Mouse (Mus musculus): ENCODE data around the gene Dnm3.
A peak's percentile ranks its signal among the peaks of the same experiment; 100 is the strongest.
"Not testable (repeated sequence)": the region's sequence is repeated elsewhere in the genome, so short reads cannot be mapped to it uniquely, and the experiment has no call there.

Dnm3 gene

GRCm38 (mm10) chr1:162428904-162429303 lies 48.9 kb downstream of the Dnm3 start:
- DNase-seq (ENCODE audit: extremely low spot score): no peak

GRCm38 (mm10) chr1:162425930-162426478 lies 51.8 kb downstream of the Dnm3 start:
- DNase-seq (ENCODE audit: extremely low spot score): no peak

- no peak for DNase-seq (ENCODE audit: extremely low spot score)
Measured at GRCm38 (mm10) chr1:162422826-162423225, 55.0 kb downstream of the Dnm3 start.

GRCm38 (mm10) chr1:162413791-162414190 lies 64.0 kb downstream of the Dnm3 start:
- no peak for DNase-seq (ENCODE audit: extremely low spot score)

GRCm38 (mm10) chr1:162412787-162413429 lies 64.9 kb downstream of the Dnm3 start:
- no peak for DNase-seq (ENCODE audit: extremely low spot score)

- DNase-seq (ENCODE audit: extremely low spot score): no peak
Measured at GRCm38 (mm10) chr1:162410207-162410965, 67.4 kb downstream of the Dnm3 start.

GRCm38 (mm10) chr1:162394549-162394948 lies 83.3 kb downstream of the Dnm3 start:
- no peak for DNase-seq (ENCODE audit: extremely low spot score)

- no peak for DNase-seq (ENCODE audit: extremely low spot score)
Measured at GRCm38 (mm10) chr1:162388442-162389165, 89.2 kb downstream of the Dnm3 start.

GRCm38 (mm10) chr1:162373068-162373467 lies 104.8 kb downstream of the Dnm3 start:
- DNase-seq (ENCODE audit: extremely low spot score): not testable (repeated sequence)

- no peak for DNase-seq (ENCODE audit: extremely low spot score)
Measured at GRCm38 (mm10) chr1:162369726-162370125, 108.1 kb downstream of the Dnm3 start.

- no peak for DNase-seq (ENCODE audit: extremely low spot score)
Measured at GRCm38 (mm10) chr1:162361978-162362377, 115.9 kb downstream of the Dnm3 start.

GRCm38 (mm10) chr1:162359270-162359669 lies 118.6 kb downstream of the Dnm3 start:
- DNase-seq (ENCODE audit: extremely low spot score): peak; percentile 51

- DNase-seq (ENCODE audit: extremely low spot score): peak; percentile 33
Measured at GRCm38 (mm10) chr1:162358036-162358435, 119.8 kb downstream of the Dnm3 start.

GRCm38 (mm10) chr1:162356481-162356880 lies 121.4 kb downstream of the Dnm3 start:
- no peak for DNase-seq (ENCODE audit: extremely low spot score)

GRCm38 (mm10) chr1:162354780-162355179 lies 123.1 kb downstream of the Dnm3 start:
- DNase-seq (ENCODE audit: extremely low spot score): no peak

- DNase-seq (ENCODE audit: extremely low spot score): no peak
Measured at GRCm38 (mm10) chr1:162353831-162354230, 124.0 kb downstream of the Dnm3 start.

GRCm38 (mm10) chr1:162349306-162349705 lies 128.5 kb downstream of the Dnm3 start:
- no peak for DNase-seq (ENCODE audit: extremely low spot score)

- DNase-seq (ENCODE audit: extremely low spot score): no peak
Measured at GRCm38 (mm10) chr1:162346456-162347011, 131.3 kb downstream of the Dnm3 start.

- no peak for DNase-seq (ENCODE audit: extremely low spot score)
Measured at GRCm38 (mm10) chr1:162337170-162337569, 140.7 kb downstream of the Dnm3 start.

- peak; percentile 61 for DNase-seq (ENCODE audit: extremely low spot score)
Measured at GRCm38 (mm10) chr1:162336640-162337039, 141.2 kb downstream of the Dnm3 start.

GRCm38 (mm10) chr1:162336224-162336623 lies 141.6 kb downstream of the Dnm3 start:
- no peak for DNase-seq (ENCODE audit: extremely low spot score)

GRCm38 (mm10) chr1:162328673-162329072 lies 149.2 kb downstream of the Dnm3 start:
- DNase-seq (ENCODE audit: extremely low spot score): no peak
